Mouse (Mus musculus) hindbrain, embryonic 11.5 days (tissue): ENCODE data around the gene Mpped1. TPM values are rescaled to one million over a fixed set of nuclear protein-coding genes. Genes with fewer than 3 reads are reported as not detected.

Experiments
- ATAC-seq: fragments of 200-750 bp; cut with Nextera tagmentation; 2 replicates; pipeline ENCODE4 v1.8.0; 2017; ENCODE audit warnings: mild to moderate bottlenecking, moderate TSS enrichment, moderate library complexity; ENCODE audit not compliant: low FRiP score
- DNase-seq: peaks from one replicate; pipeline ENCODE4 v3.0.0-alpha.2; 2015; ENCODE audit warnings: low spot score
- H3K27ac ChIP-seq: fragments of 300-500 bp; sonication (generic); 2 replicates; pipeline ENCODE4 v1.5.1; 2014; ENCODE audit warnings: mild to moderate bottlenecking, low read depth, low read length
- H3K27me3 ChIP-seq: fragments of 300-500 bp; sonication (generic); 2 replicates; pipeline ENCODE4 v1.6.1; 2014; ENCODE audit warnings: mild to moderate bottlenecking, low read length, moderate library complexity, mixed read lengths; ENCODE audit not compliant: control insufficient read depth, insufficient read depth
- H3K36me3 ChIP-seq: fragments of 300-500 bp; sonication (generic); 2 replicates; pipeline ENCODE4 v1.6.1; 2014; ENCODE audit warnings: mild to moderate bottlenecking, low read length, moderate library complexity, mixed read lengths; ENCODE audit not compliant: control insufficient read depth, insufficient read depth
- H3K4me1 ChIP-seq: fragments of 300-500 bp; sonication (generic); replicated peaks from 2 replicates; pipeline ENCODE4 v1.6.1; 2014; ENCODE audit warnings: low read length, mixed read lengths; ENCODE audit not compliant: control insufficient read depth, insufficient read depth
- H3K4me2 ChIP-seq: fragments of 300-500 bp; sonication (generic); replicated peaks from 2 replicates; pipeline ENCODE4 v1.6.1; 2014; ENCODE audit warnings: mild to moderate bottlenecking, low read depth, low read length
- H3K4me3 ChIP-seq: fragments of 300-500 bp; sonication (generic); 2 replicates; pipeline ENCODE4 v1.5.1; 2014; ENCODE audit warnings: low read depth, low read length
- H3K9ac ChIP-seq: fragments of 300-500 bp; sonication (generic); 2 replicates; pipeline ENCODE4 v1.6.1; 2014; ENCODE audit warnings: low read depth, low read length
- H3K9me3 ChIP-seq: fragments of 300-500 bp; sonication (generic); 2 replicates; pipeline ENCODE4 v1.6.1; 2016; ENCODE audit warnings: low read length; ENCODE audit not compliant: control insufficient read depth
- WGBS: fragments of 180-500 bp; shearing (Covaris S2); extraction: QIAGEN DNeasy Blood & Tissue Kit; methylation state at CpG from one replicate; pipeline ENCODE4 v1.1.7; 2014; 5-methylcytosine and 5-hydroxymethylcytosine counted together
- polyA plus RNA-seq: library from polyadenylated mRNA; unstranded; fragments of >200 nt; fragmentation: Nextera tagmentation; extraction: Ambion mirVana; gene quantifications from 2 replicates; pipeline ENCODE4 v1.2.1, GENCODE M21; 2014

The Mpped1 gene
- polyA plus RNA-seq, 1 experiment from 2014 or later: 4.2 TPM

GRCm38 (mm10) chr15:83761512-83761911, 17.8 kb upstream of the Mpped1 start:
- ATAC-seq (no peak), DNase-seq (no peak)
- Histone ChIP-seq H3K4me2 (no peak overlapping the region), H3K9ac (no peak overlapping the region), H3K27me3 (peaks cover 3% of the 10 kb centered on the region; the same call in 1 of the 2 replicates), H3K36me3 (no peaks in the 10 kb centered on the region), H3K27ac (no peak overlapping the region), H3K4me1 (peaks cover 4% of the 10 kb centered on the region; the same call in 1 of the 2 replicates), H3K4me3 (no peak overlapping the region), H3K9me3 (no peaks in the 10 kb centered on the region)
- 92% methylated on average over 13 of the region's 13 CpGs for whole genome bisulfite sequencing

- no peak overlapping the region for H3K4me3 ChIP-seq
- no peak overlapping the region for H3K27ac ChIP-seq
- no peak overlapping the region for H3K4me2 ChIP-seq
- H3K9ac ChIP-seq: no peak overlapping the region
- H3K9me3 ChIP-seq: no peaks in the 10 kb centered on the region
- WGBS: 12% methylated on average over 6 of the region's 6 CpGs
- H3K4me1 ChIP-seq: peaks cover 4% of the 10 kb centered on the region; the same call in 1 of the 2 replicates
- peak; percentile 64; the same call in 1 of the 2 replicates for ATAC-seq
- H3K36me3 ChIP-seq: no peaks in the 10 kb centered on the region
- peak; percentile 49 for DNase-seq
- H3K27me3 ChIP-seq: peaks cover 3% of the 10 kb centered on the region; the same call in 1 of the 2 replicates
Observed at GRCm38 (mm10) chr15:83765388-83766029, 13.8 kb upstream of the Mpped1 start.

DNA sequence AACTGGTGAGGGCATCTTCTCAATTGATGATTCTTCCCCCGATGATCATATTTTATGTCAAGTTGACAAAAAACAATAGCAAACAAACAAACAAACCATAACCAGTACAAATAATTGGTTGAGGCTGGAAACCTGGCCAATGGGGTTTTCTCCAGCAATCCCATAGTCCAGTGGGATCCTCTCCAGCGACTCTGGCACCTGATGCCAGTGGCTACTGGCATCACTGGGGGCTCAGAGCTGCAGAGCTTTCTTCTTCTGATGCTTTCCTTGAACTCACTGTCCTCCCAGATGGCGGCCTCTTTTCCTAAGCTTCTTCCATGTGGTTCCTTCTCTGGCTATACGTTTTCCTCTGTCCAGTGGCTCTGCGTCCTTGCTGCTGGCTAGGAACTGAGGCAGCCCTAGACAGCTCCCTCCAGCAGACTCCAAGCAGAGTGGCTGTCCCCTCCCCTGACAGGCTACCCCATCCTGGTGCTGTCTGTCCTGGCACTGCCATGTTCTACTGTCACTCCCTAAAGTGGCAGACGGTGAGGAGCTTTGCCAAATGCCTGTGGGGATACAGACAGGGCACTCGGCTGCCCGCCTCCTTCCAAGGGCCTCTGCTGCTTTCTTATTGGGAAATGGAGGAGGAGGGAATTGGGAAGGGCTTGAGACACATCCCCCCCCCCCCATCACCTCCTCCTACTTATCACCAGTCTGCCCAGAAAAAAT, 7.8 kb upstream of the Mpped1 start:
- Histone ChIP-seq H3K9ac (no peak overlapping the region), H3K4me3 (no peak overlapping the region), H3K27ac (no peak overlapping the region), H3K4me1 (no peaks in the 10 kb centered on the region), H3K36me3 (no peaks in the 10 kb centered on the region), H3K9me3 (no peaks in the 10 kb centered on the region), H3K4me2 (no peak overlapping the region), H3K27me3 (no peaks in the 10 kb centered on the region)
- no peak for DNase-seq
- 81% methylated on average over 8 of the region's 8 CpGs for WGBS
- no peak for ATAC-seq

- no peak overlapping the region for H3K4me3 ChIP-seq
- no peaks in the 10 kb centered on the region for H3K36me3 ChIP-seq
- ATAC-seq: no peak
- no peak for DNase-seq
- 75% methylated on average over 5 of the region's 5 CpGs for WGBS
- H3K4me1 ChIP-seq: no peaks in the 10 kb centered on the region
- H3K27ac ChIP-seq: no peak overlapping the region
- no peak overlapping the region for H3K4me2 ChIP-seq
- H3K9me3 ChIP-seq: no peaks in the 10 kb centered on the region
- H3K27me3 ChIP-seq: no peaks in the 10 kb centered on the region
- H3K9ac ChIP-seq: no peak overlapping the region
Observed at GRCm38 (mm10) chr15:83772460-83772859, 6.8 kb upstream of the Mpped1 start.

GRCm38 (mm10) chr15:83772953-83773352, 6.3 kb upstream of the Mpped1 start:
- no peak for DNase-seq
- Histone ChIP-seq H3K9me3 (no peaks in the 10 kb centered on the region), H3K36me3 (no peaks in the 10 kb centered on the region), H3K4me2 (no peak overlapping the region), H3K9ac (no peak overlapping the region), H3K27ac (no peak overlapping the region), H3K4me1 (no peaks in the 10 kb centered on the region), H3K27me3 (no peaks in the 10 kb centered on the region), H3K4me3 (no peak overlapping the region)
- WGBS: 88% methylated on average over 4 of the region's 4 CpGs
- ATAC-seq: no peak

GRCm38 (mm10) chr15:83774922-83775321, 4.3 kb upstream of the Mpped1 start:
- H3K27me3 ChIP-seq: peaks cover 12% of the 10 kb centered on the region

GRCm38 (mm10) chr15:83776265-83777000, 2.8 kb upstream of the Mpped1 start:
- ATAC-seq: no peak
- H3K36me3 ChIP-seq: no peaks in the 10 kb centered on the region
- no peaks in the 10 kb centered on the region for H3K4me1 ChIP-seq
- no peak overlapping the region for H3K9ac ChIP-seq
- DNase-seq: no peak
- H3K4me2 ChIP-seq: no peak overlapping the region
- H3K4me3 ChIP-seq: no peak overlapping the region
- H3K9me3 ChIP-seq: no peaks in the 10 kb centered on the region
- peaks cover 14% of the 10 kb centered on the region for H3K27me3 ChIP-seq
- H3K27ac ChIP-seq: no peak overlapping the region
- 80% methylated on average over 6 of the region's 6 CpGs for WGBS

More at GRCm38 (mm10) chr15:83774922-83775321, 4.3 kb upstream of the Mpped1 start:
- Histone ChIP-seq H3K27ac (no peak overlapping the region), H3K4me1 (no peaks in the 10 kb centered on the region), H3K9me3 (no peaks in the 10 kb centered on the region), H3K36me3 (no peaks in the 10 kb centered on the region), H3K4me2 (no peak overlapping the region), H3K9ac (no peak overlapping the region), H3K4me3 (no peak overlapping the region)
- ATAC-seq (no peak), DNase-seq (no peak)
- 82% methylated on average over 4 of the region's 4 CpGs for WGBS

DNA sequence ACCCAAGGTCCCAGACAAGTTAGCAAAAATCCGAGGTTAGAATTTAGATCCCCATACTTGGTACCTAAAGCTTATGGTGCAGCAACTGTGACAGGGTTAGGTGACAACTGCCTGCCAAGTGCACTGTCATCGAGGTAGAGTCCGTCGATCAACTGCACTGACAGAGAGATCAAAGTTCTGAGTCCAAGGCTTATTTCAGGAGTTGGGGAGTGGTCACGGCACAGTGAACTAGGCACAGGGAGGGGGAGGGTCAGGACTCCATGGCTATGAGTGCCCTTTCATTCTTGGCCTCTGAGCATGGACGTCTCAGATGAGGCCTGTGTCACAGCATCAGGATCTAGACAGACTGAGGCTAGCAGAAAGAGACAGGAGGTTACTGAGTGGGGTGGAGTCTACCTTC, 1.8 kb upstream of the Mpped1 start:
- DNase-seq (no peak), ATAC-seq (no peak)
- Histone ChIP-seq H3K4me1 (no peaks in the 10 kb centered on the region; the same call in 1 of the 2 replicates), H3K9ac (no peak overlapping the region), H3K27ac (no peak overlapping the region), H3K36me3 (no peaks in the 10 kb centered on the region), H3K4me3 (no peak overlapping the region), H3K9me3 (no peaks in the 10 kb centered on the region), H3K27me3 (peaks cover 14% of the 10 kb centered on the region), H3K4me2 (no peak overlapping the region)
- 77% methylated on average over 6 of the region's 6 CpGs for WGBS
